Mouse (Mus musculus): Measurements from ENCODE around the gene Cntn4. TPM values are rescaled to one million over a fixed set of nuclear protein-coding genes. Genes with fewer than 3 reads are reported as not detected.

Gene Cntn4
- total and polyA plus RNA-seq, 2 experiments from 2014 or later: 13.9 to 23.3 TPM

DNA sequence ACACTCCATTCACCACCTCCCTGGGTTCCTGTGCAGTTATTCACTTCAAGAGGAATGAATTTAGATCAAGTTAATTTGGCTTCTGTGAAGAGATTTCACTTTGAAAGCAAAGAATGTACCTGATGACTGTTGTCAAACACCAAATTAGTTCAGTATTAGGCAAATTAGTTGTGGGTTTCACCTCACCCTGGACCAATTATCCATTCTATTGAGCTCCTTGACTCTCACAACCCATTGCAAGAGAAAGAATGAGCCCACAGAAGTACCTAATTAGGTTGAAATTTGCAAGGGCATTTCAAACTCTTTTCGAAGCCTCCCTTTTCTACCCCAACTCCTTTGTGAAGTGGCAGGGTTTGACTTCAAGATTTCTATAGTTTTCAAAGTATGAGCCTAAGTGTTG lies 842.9 kb downstream of the Cntn4 start:
- H3K36me3 ChIP-seq (ENCODE audit: insufficient read depth): no peaks in the 10 kb centered on the region
- 17% methylated on average over 1 of the region's 1 CpGs for WGBS
- no peak overlapping the region for H3K4me3 ChIP-seq (ENCODE audit: low read depth, low read length)
- ATAC-seq (no peak), DNase-seq (no peak)
- no peaks in the 10 kb centered on the region for H3K27me3 ChIP-seq (ENCODE audit: insufficient read depth, low read length)
- no peak overlapping the region for H3K27ac ChIP-seq (ENCODE audit: low read depth, low read length)
- H3K9me3 ChIP-seq (ENCODE audit: low read length): no peaks in the 10 kb centered on the region
- H3K4me2 ChIP-seq (ENCODE audit: low read depth): no peak overlapping the region
- no peak overlapping the region for H3K9ac ChIP-seq
- no peak for TF ChIP-seq CTCF (IDR thresholded peaks at IDR 0.05; ENCODE audit: low read depth)
- H3K4me1 ChIP-seq (ENCODE audit: insufficient read depth): no peaks in the 10 kb centered on the region

DNA sequence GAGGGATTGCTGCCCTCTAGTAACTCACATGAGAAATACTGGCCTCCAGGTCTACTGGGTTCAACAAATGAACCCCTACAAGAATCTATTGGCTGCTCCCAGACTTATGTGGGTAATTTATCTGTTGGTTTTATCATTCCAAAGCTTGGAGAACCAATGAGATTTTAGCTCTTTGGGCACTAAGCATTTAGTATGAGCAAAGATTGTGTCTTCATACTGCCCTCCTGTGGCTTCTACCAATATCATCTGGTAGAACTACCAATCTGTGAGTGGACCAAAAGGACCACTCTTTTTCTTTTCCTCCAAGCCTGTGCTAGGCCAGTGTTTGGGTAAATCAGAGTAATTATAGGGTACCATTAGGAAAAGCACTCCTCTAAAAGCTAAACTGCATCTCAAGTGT lies 866.0 kb downstream of the Cntn4 start:
- H3K9ac ChIP-seq: no peak overlapping the region
- H3K27ac ChIP-seq (ENCODE audit: low read depth, low read length): no peak overlapping the region
- H3K9me3 ChIP-seq (ENCODE audit: low read length): no peaks in the 10 kb centered on the region
- ATAC-seq (no peak), DNase-seq (no peak)
- TF ChIP-seq CTCF (IDR thresholded peaks at IDR 0.05; ENCODE audit: low read depth): no peak
- H3K4me3 ChIP-seq (ENCODE audit: low read depth, low read length): no peak overlapping the region
- no peaks in the 10 kb centered on the region for H3K27me3 ChIP-seq (ENCODE audit: insufficient read depth, low read length)
- H3K36me3 ChIP-seq (ENCODE audit: insufficient read depth): no peaks in the 10 kb centered on the region
- no peaks in the 10 kb centered on the region for H3K4me1 ChIP-seq (ENCODE audit: insufficient read depth)
- H3K4me2 ChIP-seq (ENCODE audit: low read depth): no peak overlapping the region

DNA sequence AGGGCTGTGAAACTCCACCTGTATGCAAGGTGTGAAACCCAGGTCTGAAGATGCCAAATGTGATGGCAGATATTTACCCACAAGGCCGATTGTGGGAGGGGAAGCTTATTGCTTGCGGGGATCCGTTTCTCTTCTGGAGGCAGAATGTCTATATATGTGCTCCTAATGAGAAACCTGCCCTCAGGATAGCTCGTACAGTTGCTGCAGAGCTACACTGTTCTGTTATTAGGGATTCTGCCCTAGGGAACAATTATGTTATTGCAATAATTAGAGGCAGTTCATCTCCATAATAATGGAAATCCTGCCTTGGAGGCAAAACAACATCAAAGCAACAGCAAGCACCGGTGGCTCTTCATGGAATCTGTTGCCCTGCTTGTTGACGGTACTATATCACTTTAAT lies 884.2 kb downstream of the Cntn4 start:
- 50% methylated on average over 6 of the region's 6 CpGs for WGBS
- no peaks in the 10 kb centered on the region for H3K4me1 ChIP-seq (ENCODE audit: insufficient read depth)
- TF ChIP-seq CTCF (IDR thresholded peaks at IDR 0.05; ENCODE audit: low read depth): no peak
- H3K9ac ChIP-seq: no peak overlapping the region
- H3K27ac ChIP-seq (ENCODE audit: low read depth, low read length): no peak overlapping the region
- H3K4me2 ChIP-seq (ENCODE audit: low read depth): no peak overlapping the region
- no peak for ATAC-seq
- no peak for DNase-seq
- H3K9me3 ChIP-seq (ENCODE audit: low read length): no peaks in the 10 kb centered on the region
- H3K27me3 ChIP-seq (ENCODE audit: insufficient read depth, low read length): no peaks in the 10 kb centered on the region
- H3K4me3 ChIP-seq (ENCODE audit: low read depth, low read length): no peak overlapping the region
- H3K36me3 ChIP-seq (ENCODE audit: insufficient read depth): no peaks in the 10 kb centered on the region

DNA sequence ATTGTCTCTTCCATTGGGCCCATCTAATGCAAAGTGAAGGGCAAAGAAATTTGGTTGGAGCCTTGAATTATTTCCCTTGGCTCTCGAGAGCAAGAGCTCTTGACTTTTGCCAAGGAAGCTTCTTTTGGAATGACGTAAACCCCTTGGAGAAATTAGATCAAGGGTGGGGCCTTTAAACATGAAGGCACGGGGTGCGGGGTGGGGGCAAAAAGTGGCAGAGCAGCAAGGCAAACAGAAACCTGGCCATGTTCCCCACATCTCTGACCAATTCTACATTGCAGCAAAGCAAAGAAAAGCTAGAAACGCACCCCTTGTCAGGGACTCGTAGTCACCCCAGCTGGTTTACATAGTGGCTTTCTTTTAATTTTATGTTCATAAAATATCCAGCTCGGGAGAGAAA lies 887.9 kb downstream of the Cntn4 start:
- Histone ChIP-seq H3K36me3 (ENCODE audit: insufficient read depth) (no peaks in the 10 kb centered on the region), H3K9me3 (ENCODE audit: low read length) (no peaks in the 10 kb centered on the region), H3K27ac (ENCODE audit: low read depth, low read length) (no peak overlapping the region), H3K27me3 (ENCODE audit: insufficient read depth, low read length) (no peaks in the 10 kb centered on the region), H3K4me2 (ENCODE audit: low read depth) (no peak overlapping the region), H3K4me3 (ENCODE audit: low read depth, low read length) (no peak overlapping the region), H3K4me1 (ENCODE audit: insufficient read depth) (no peaks in the 10 kb centered on the region), H3K9ac (no peak overlapping the region)
- TF ChIP-seq CTCF (IDR thresholded peaks at IDR 0.05; ENCODE audit: low read depth): no peak
- ATAC-seq (no peak), DNase-seq (no peak)
- WGBS: 73% methylated on average over 7 of the region's 7 CpGs

DNA sequence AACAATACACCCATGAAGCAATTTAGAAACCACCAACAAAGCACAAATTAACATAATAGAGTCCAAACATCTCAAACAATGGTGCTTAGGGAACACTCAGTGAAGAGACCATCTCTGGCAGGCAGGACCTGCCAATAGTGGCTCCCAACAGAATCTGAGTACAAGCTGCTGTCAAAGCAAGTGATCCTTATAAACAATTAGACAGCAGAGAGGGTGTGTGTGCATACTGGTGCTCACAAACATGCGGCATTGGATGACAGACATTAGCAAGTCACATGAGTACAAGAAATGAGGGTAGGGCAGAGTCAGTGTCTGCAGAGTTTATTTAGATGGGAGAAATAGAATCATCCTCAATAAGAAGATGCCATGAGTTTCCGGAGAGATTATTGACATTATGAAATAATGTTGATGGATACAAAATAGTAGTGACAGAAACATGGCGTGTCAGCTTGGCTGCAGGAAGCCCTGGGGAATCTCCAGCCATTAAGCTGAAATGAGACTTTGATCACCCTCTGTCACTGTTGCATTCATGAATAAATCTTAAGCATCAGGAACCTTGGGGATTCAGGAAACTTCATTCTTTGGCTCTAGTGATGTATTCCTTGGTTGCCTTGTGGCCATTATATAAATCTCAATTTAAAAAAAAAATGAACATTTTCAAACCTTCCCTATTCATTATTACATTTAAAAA lies 888.5 kb downstream of the Cntn4 start:
- Histone ChIP-seq H3K36me3 (ENCODE audit: insufficient read depth) (no peaks in the 10 kb centered on the region), H3K27ac (ENCODE audit: low read depth, low read length) (no peak overlapping the region), H3K9me3 (ENCODE audit: low read length) (no peaks in the 10 kb centered on the region), H3K4me1 (ENCODE audit: insufficient read depth) (no peaks in the 10 kb centered on the region), H3K9ac (no peak overlapping the region), H3K4me3 (ENCODE audit: low read depth, low read length) (no peak overlapping the region), H3K27me3 (ENCODE audit: insufficient read depth, low read length) (no peaks in the 10 kb centered on the region), H3K4me2 (ENCODE audit: low read depth) (no peak overlapping the region)
- WGBS: 58% methylated on average over 3 of the region's 3 CpGs
- DNase-seq (no peak), ATAC-seq (peak; percentile 77)
- TF ChIP-seq CTCF (IDR thresholded peaks at IDR 0.05; ENCODE audit: low read depth): no peak

DNA sequence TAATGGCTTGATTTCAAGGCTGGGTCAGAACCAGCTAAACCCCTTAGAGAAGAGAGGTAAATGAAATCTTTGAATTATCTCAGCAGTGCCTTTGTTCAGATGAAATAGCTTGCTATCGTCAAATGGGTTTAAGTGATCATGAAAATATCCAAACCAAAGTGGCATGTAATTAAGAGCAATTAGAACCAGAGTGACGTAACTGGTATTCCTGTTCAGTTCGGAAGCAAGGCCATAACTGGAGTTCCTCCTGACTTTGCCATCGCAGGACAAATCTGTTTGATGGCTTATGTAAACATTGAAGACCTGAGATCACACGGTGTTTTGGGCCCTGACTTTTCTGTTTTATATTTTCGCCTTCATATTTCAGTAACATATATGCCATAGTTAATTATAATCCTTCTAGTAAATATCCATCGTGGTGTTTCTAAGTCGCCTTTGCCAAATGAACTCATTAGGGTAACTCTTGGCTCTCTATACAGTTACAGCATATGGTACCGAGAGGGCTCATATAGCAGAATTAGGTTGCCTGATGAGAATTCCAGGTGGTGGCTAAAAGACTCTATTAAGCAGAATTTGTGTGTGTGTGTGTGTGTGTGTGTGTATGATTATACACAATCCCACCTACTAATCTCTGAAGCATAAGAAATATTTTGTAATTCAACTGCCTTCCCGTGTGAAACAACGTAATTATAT lies 889.6 kb downstream of the Cntn4 start:
- no peak for DNase-seq

DNA sequence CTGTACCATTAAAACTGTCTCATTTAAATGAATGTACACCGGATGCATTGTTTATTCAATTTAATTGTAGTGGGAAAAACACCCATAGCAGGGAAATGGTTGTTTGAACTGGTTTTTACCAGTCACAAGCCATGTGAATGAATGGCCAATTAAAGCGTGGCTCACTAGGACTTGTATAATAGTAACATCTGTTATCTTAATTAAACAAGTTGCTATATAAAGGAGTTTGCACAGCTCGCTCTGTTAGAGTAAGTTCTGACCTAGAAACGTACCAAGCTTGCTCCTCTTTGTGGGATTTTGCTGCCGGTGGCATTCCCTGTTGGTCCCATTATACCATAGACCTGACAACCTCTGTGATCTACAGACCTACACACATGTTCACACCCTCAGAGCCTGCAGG lies 902.7 kb downstream of the Cntn4 start:
- ATAC-seq: no peak
- Histone ChIP-seq H3K36me3 (ENCODE audit: insufficient read depth) (no peaks in the 10 kb centered on the region), H3K4me2 (ENCODE audit: low read depth) (no peak overlapping the region), H3K4me3 (ENCODE audit: low read depth, low read length) (no peak overlapping the region), H3K9me3 (ENCODE audit: low read length) (no peaks in the 10 kb centered on the region), H3K27ac (ENCODE audit: low read depth, low read length) (no peak overlapping the region), H3K9ac (no peak overlapping the region), H3K27me3 (ENCODE audit: insufficient read depth, low read length) (no peaks in the 10 kb centered on the region), H3K4me1 (ENCODE audit: insufficient read depth) (no peaks in the 10 kb centered on the region)
- TF ChIP-seq CTCF (IDR thresholded peaks at IDR 0.05; ENCODE audit: low read depth): no peak
- WGBS: 26% methylated on average over 5 of the region's 5 CpGs
- no peak for DNase-seq

More for the DNA sequence above, 889.6 kb downstream of the Cntn4 start:
- Histone ChIP-seq H3K4me1 (ENCODE audit: insufficient read depth) (no peaks in the 10 kb centered on the region), H3K4me3 (ENCODE audit: low read depth, low read length) (no peak overlapping the region), H3K9me3 (ENCODE audit: low read length) (no peaks in the 10 kb centered on the region), H3K36me3 (ENCODE audit: insufficient read depth) (no peaks in the 10 kb centered on the region), H3K27ac (ENCODE audit: low read depth, low read length) (no peak overlapping the region), H3K4me2 (ENCODE audit: low read depth) (no peak overlapping the region), H3K27me3 (ENCODE audit: insufficient read depth, low read length) (no peaks in the 10 kb centered on the region), H3K9ac (no peak overlapping the region)
- WGBS: 63% methylated on average over 11 of the region's 11 CpGs
- ATAC-seq: no peak
- no peak for TF ChIP-seq CTCF (IDR thresholded peaks at IDR 0.05; ENCODE audit: low read depth)
